Comparison of ENCODE assay signal across 12 mouse cellular contexts in the genomic region with DNA sequence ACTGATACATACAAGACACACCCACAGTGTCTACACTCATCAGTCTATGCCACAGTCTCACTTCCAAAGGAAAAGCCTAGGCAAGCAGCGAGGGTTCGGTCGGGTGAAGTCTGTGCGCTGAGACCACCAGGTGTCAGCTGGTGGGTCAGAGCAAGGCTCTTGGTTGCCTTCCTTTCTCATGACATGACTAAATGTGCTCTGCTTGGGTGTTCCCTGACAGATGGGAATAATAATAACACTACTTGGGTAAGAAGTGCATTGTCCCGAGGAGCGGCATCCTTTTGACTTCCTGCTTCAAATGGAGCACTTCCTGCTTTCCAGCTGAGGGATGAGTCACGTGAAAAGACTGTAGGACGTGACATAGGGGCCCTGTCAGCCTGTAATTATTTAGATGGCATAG.
A peak's percentile ranks its signal among the peaks of the same experiment; 100 is the strongest.
DNase-seq lines count a peak whose midpoint lies in the region; ATAC-seq and TF ChIP-seq lines count a peak whose summit lies in the region.
"Had no signal": no experiment of that assay in that cellular context is flagged by ENCODE, and none has a peak within 500 bp of the region (broad histone marks: within the 10 kb centered on the region; RNA-seq: fewer than 3 reads in every experiment).

No protein-coding gene starts in this region.

- H3K4me1 ChIP-seq in lung, embryonic 14.5 days (ENCODE audit: insufficient read depth), result peaks cover 3% of the 10 kb centered on the region
- H3K4me1 ChIP-seq: limb, embryonic 12.5 days had no signal

- no peak overlapping the region for H3K27ac ChIP-seq in lung, embryonic 14.5 days (ENCODE audit: low read depth)
- H3K27ac ChIP-seq: limb, embryonic 12.5 days; midbrain, embryonic 10.5 days had no signal

- H3K9me3 ChIP-seq in lung, embryonic 14.5 days (ENCODE audit: low read depth, low read length), result no peaks in the 10 kb centered on the region
- H3K9me3 ChIP-seq: limb, embryonic 12.5 days; midbrain, embryonic 10.5 days had no signal

- H3K36me3 ChIP-seq in lung, embryonic 14.5 days (ENCODE audit: insufficient read depth), result no peaks in the 10 kb centered on the region
- H3K36me3 ChIP-seq: limb, embryonic 12.5 days; midbrain, embryonic 10.5 days had no signal

- H3K4me3 ChIP-seq in lung, embryonic 14.5 days (ENCODE audit: low read depth, low read length), result no peak overlapping the region
- H3K4me3 ChIP-seq: erythroblast, embryonic 14.5 days; limb, embryonic 12.5 days; midbrain, embryonic 10.5 days had no signal

- H3K9ac ChIP-seq in lung, embryonic 14.5 days, result no peak overlapping the region
- H3K9ac ChIP-seq: limb, embryonic 12.5 days had no signal

- no peak overlapping the region for H3K4me2 ChIP-seq in lung, embryonic 14.5 days
- H3K4me2 ChIP-seq: limb, embryonic 12.5 days had no signal

- 45% methylated on average over 8 of the region's 8 CpGs for WGBS in lung, embryonic 14.5 days

- TF ChIP-seq CTCF in lung, embryonic 14.5 days (IDR thresholded peaks at IDR 0.05; ENCODE audit: low read depth), result 0 out of 2 replicates have a peak, but pooled peaks have one; percentile 8

- DNase-seq in adrenal gland, postnatal 14 days, result peak; percentile 27
- no peak for DNase-seq in adrenal gland, postnatal 36 days
- peak; percentile 13 for DNase-seq in urinary bladder, postnatal 36 days (ENCODE audit: low spot score in 2 of 2)
- no peak for DNase-seq in urinary bladder, postnatal 10 days (ENCODE audit: low spot score)
- peak; percentile 62 for DNase-seq in lung, embryonic 14.5 days
- DNase-seq in left cerebral cortex, adult 9 months (ENCODE audit: low spot score in 2 of 2), result no peak
- DNase-seq in embryo, embryonic 11 days, result no peak
- DNase-seq in cerebellum, adult 11-12 months, result no peak
- DNase-seq: B cell, adult 2 months had no signal

- peak; percentile 65 for ATAC-seq in lung, embryonic 14.5 days (ENCODE audit: insufficient read depth)

- no peaks in the 10 kb centered on the region for H3K27me3 ChIP-seq in lung, embryonic 14.5 days (ENCODE audit: insufficient read depth, low read length)
- H3K27me3 ChIP-seq: limb, embryonic 12.5 days had no signal

Comparison
In these comparisons a context has a peak if more than half of its experiments do, and no peak if none do; other contexts are left out.
1. DNase-seq: peak in adrenal gland, postnatal 14 days (single experiment), urinary bladder, postnatal 36 days (2 of 2) and lung, embryonic 14.5 days (single experiment); none in adrenal gland, postnatal 36 days (0 of 2), urinary bladder, postnatal 10 days (single experiment), left cerebral cortex, adult 9 months (0 of 2), embryo, embryonic 11 days (single experiment) and cerebellum, adult 11-12 months (single experiment).